Mouse (Mus musculus): Measurements from ENCODE around the gene Serping1.

DNA sequence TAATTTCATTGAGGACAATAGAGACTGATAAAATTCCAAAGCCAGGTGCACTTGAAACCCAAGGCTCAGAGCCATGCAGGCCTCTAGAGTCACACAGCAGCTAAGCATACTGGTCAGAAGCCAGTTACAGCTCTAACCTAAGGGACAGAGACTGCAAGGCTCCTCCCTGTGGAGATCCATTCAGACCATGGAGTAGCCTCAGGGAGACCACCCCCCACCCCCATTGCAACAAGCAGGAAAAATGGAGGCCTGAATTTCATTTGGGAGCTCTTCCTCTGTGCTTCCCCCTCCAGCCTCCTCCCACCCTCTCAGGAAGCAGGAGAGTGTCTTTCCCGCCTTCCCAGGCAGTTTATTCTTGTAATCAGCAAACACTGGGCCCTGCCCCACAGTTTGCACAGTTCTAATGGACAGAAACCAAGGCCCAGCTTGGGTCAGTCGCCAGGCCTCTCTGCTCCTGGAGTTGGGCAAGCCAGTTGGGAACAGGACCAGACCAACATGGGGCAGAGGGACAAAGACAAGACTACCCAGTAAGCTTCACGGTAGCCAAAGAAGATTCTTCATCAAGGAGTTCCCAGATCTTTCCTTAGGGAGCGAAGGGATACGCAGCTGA is 33.3 kb downstream of the Serping1 start:
- TF ChIP-seq CTCF (IDR thresholded peaks at IDR 0.05; ENCODE audit: borderline replicate concordance, control insufficient read depth, extremely low read depth, insufficient read depth, low read length, poor library complexity) (no peak), POLR2A (IDR thresholded peaks at IDR 0.05; ENCODE audit: control insufficient read depth, extremely low read depth, insufficient read depth, low read length, poor library complexity) (no peak)

All from thymus, adult 2 months (tissue).